Mouse (Mus musculus) thymus, postnatal 10 days (tissue): ENCODE results near the gene Sod1.

ENCODE experiments used
- DNase-seq, 2 experiments: peaks; one replicate each; pipeline ENCODE4 v3.0.0; 2021; ENCODE audit warnings: low spot score in 2 of 2

The Sod1 gene

DNA sequence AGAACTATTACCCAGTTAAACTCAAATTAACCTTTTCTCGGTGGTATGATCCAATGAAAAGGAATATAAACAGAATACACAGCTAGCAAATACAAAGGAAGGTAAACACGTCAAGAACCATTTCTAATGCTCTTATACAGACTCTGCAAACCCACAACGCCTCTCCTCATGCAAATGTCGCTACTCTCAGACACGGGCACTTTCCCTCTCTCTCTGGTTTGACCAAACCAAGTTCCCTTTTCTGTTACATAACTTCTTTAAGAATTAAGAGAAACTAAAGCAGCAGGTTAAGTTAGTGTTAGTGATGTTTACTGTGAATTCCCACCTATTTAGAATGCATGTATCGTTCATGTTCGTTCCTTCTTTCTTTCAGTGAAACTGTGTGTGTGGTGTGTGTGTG, 38.4 kb downstream of the Sod1 start:
- DNase-seq: no peak

DNA sequence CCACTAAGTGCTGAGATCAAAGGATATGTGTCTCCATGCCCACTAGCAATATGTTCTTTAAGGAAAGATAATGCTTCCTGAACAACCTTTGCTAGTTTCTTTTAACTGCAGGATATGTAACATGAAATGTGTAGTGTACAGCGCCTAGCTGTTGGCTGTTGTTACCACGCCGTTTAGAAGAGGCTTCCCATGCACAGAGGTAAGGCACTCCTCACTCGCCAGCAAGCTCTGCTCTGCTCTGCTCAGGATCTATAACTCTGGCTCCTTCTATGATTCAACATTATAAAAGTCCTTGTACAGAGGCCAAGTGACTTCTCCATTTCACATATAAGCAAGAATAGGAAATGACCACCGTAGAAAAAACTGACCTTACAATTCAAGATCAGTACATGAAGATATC, 39.1 kb downstream of the Sod1 start:
- DNase-seq: no peak

DNA sequence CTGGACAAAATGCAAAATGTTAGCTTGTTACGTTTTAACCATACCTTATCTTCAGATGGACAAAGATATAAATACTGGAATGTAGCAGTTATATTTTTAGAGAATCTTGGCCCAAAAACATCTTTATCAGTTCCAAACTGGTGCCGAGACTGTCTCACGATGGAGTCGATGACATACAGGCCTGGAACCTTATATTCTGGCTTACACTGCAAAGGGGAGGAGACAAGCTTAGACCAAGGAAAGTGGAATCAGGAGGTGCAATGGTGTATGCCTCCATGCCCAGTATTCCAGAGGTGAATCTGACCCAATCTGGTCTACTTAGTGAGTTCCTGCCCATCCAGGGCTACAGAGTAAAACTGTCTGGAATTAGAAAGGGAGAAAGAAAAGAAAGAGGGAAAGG, 39.5 kb downstream of the Sod1 start:
- DNase-seq: no peak

DNA sequence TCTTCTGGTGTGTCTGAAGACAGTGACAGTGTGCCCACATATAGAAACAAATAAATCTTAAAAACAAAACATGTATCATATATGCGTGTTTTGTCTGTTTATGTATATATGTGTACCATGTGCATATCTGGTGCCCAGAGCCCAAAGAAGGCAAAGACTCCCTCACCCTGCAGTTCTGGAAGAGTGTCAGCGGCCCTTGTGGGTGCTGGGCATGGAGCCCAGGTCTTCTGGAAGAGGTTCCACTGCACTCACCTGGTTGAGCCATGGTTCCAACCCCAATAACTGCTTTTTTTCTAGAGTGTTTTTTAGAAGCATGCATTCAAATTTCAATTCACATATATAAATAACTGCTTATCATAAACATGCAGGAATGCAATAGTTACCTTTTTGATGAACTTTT, 41.2 kb downstream of the Sod1 start:
- DNase-seq: no peak

DNA sequence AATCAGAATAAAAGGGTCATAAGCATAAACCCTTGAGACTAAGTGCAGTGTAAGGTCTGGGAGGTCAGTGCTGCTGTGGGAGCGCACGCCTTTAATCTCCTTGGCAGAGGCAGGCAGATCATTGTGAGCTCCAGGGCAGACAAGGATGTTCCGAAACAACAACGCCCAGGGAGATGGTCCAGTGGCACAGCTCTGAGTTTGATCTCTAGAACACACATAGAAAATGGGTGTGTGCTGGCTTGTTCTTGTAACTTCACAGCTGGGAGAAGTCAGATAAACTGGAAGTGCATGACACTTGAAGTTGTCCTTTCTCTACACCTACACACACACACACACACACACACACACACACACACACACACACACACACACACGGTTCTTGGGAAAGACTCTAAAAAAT, 43.5 kb downstream of the Sod1 start:
- no peak for DNase-seq

DNA sequence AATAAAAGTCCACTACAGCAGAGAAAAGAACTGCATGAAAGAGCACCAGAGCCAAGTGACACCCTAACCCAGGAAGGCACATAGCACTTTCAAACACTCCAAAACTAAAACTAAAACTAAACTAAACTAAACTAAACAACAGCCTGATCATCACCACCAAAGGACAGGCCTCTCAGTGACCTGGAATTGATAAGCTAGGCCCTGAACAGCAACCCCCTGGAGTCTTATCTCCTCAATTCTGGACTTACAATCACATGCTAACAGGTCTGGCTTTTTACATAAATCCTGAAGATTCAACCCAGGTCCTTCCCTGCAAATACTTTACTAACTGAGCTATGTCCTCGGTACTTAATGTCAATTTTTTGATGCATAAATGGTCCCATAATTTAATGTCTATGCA, 44.6 kb downstream of the Sod1 start:
- DNase-seq: no peak

DNA sequence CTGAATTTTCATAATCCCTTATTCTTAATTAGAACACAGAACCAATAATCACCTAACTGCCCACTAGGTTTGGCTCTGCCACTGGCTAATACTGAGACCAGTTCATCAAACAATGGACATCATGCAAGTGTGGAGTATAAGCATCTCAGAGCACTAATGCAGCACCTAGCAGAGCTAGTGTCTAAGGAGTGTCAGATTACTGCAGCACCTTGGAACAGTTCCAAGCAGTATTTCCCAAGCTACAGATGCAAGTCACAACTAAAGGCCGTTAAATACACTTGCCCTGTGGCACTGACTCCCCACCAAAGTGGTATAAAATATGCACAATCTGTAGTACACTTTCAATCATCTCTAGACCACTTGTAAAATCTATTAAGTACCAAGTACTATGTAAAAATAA, 46.0 kb downstream of the Sod1 start:
- DNase-seq: no peak

DNA sequence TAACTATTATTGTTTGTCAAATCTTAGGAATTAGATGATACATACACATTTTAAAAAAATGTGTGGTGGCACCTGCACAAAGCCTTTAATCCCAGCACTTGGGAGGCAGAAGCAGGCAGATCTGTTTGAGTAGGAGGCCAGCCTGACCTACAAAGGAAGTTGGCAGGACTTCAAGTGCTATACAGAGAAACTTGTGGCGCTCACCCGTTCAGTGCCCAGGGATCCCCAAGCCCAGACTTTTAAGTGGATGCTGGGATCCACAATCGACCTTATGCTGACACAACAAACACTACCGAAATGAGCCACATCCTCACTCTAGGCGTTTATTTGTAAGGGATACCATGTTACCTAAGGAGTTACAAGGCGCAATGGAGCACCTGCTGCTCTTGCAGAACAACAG, 55.0 kb downstream of the Sod1 start:
- no peak for DNase-seq
